Mouse (Mus musculus) adrenal gland, postnatal 14 days (tissue): ENCODE results near the gene Rnase9. TPM values are rescaled to one million over a fixed set of nuclear protein-coding genes. Genes with fewer than 3 reads are reported as not detected.

ENCODE experiments used
- DNase-seq: peaks from one replicate; pipeline ENCODE4 v3.0.0; 2021; ENCODE audit warnings: mixed read lengths
- long read RNA-seq, 2 experiments: library from polyadenylated mRNA; stranded (forward); transcript quantifications; one replicate each; pipeline ENCODE4 v2.0.0; 2021
- total RNA-seq: library from RNA; stranded (reverse); gene quantifications from 2 replicates; pipeline ENCODE4 v1.2.3, GENCODE M21; 2021

Gene Rnase9
- total RNA-seq: not detected in 2 replicates
- long read RNA-seq, experiment 1: 0 reads
- long read RNA-seq, experiment 2: 0 reads

- no peak for DNase-seq
Observed at GRCm38 (mm10) chr14:51041769-51042168, at the start of gene Rnase9. Rnase9 (minus strand) TSS chr14:51041869.

- DNase-seq: peak; percentile 87
Observed at GRCm38 (mm10) chr14:51090077-51090781, 48.6 kb upstream of the Rnase9 start.

GRCm38 (mm10) chr14:51089674-51090076 lies 48.0 kb upstream of the Rnase9 start:
- no peak for DNase-seq

- peak; percentile 96 for DNase-seq
Observed at GRCm38 (mm10) chr14:51088970-51089673, 47.5 kb upstream of the Rnase9 start.

GRCm38 (mm10) chr14:51088166-51088969 lies 46.7 kb upstream of the Rnase9 start:
- DNase-seq: peak; percentile 90

GRCm38 (mm10) chr14:51087762-51088161 lies 46.1 kb upstream of the Rnase9 start:
- DNase-seq: no peak

- no peak for DNase-seq
Observed at GRCm38 (mm10) chr14:51085911-51086310, 44.2 kb upstream of the Rnase9 start.

GRCm38 (mm10) chr14:51085086-51085485 lies 43.4 kb upstream of the Rnase9 start:
- no peak for DNase-seq

- no peak for DNase-seq
Observed at GRCm38 (mm10) chr14:51083805-51084204, 42.1 kb upstream of the Rnase9 start.

- peak; percentile 71 for DNase-seq
Observed at GRCm38 (mm10) chr14:51082599-51083581, 41.2 kb upstream of the Rnase9 start.

- no peak for DNase-seq
Observed at GRCm38 (mm10) chr14:51081035-51081434, 39.4 kb upstream of the Rnase9 start.

- DNase-seq: no peak
Observed at GRCm38 (mm10) chr14:51079180-51079579, 37.5 kb upstream of the Rnase9 start.

GRCm38 (mm10) chr14:51074335-51074734 lies 32.7 kb upstream of the Rnase9 start, which contains the start of gene Olfr750:
Olfr750 (minus strand) TSS chr14:51074435.
- DNase-seq: no peak

- DNase-seq: peak; percentile 67
Observed at GRCm38 (mm10) chr14:51069617-51070016, 27.9 kb upstream of the Rnase9 start.

- DNase-seq: no peak
Observed at GRCm38 (mm10) chr14:51068956-51069355, 27.3 kb upstream of the Rnase9 start.

GRCm38 (mm10) chr14:51060761-51061160 lies 19.1 kb upstream of the Rnase9 start:
- DNase-seq: no peak

- DNase-seq: no peak
Observed at GRCm38 (mm10) chr14:51057401-51057831, 15.7 kb upstream of the Rnase9 start, which contains the start of gene Rnase12. Rnase12 (minus strand) TSS chr14:51057661.

- no peak for DNase-seq
Observed at GRCm38 (mm10) chr14:51054243-51055237, 12.9 kb upstream of the Rnase9 start.

- DNase-seq: no peak
Observed at GRCm38 (mm10) chr14:51053176-51053575, 11.5 kb upstream of the Rnase9 start.

- no peak for DNase-seq
Observed at GRCm38 (mm10) chr14:51051941-51052340, 10.3 kb upstream of the Rnase9 start.
